Mouse (Mus musculus) neural tube, embryonic 11.5 days (tissue): ENCODE measurements around the gene Epha3. TPM values are rescaled to one million over a fixed set of nuclear protein-coding genes. Genes with fewer than 3 reads are reported as not detected.

ENCODE experiments used
- ATAC-seq: fragments of 200-750 bp; cut with Nextera tagmentation; 2 replicates; pipeline ENCODE4 v1.8.0; 2017; ENCODE audit warnings: moderate number of reproducible peaks, mild to moderate bottlenecking, moderate TSS enrichment, moderate library complexity; ENCODE audit not compliant: insufficient read depth, low FRiP score, low TSS enrichment
- DNase-seq: peaks from one replicate; pipeline ENCODE4 v3.0.0-alpha.2; 2015; ENCODE audit warnings: low spot score
- H3K27ac ChIP-seq: fragments of 300-500 bp; sonication (generic); 2 replicates; pipeline ENCODE4 v1.5.1; 2014; ENCODE audit warnings: low read depth, mild to moderate bottlenecking, low read length
- H3K27me3 ChIP-seq: fragments of 300-500 bp; sonication (generic); 2 replicates; pipeline ENCODE4 v1.6.1; 2014; ENCODE audit warnings: mild to moderate bottlenecking, low read length, mixed read lengths; ENCODE audit not compliant: control insufficient read depth, insufficient read depth
- H3K36me3 ChIP-seq: fragments of 300-500 bp; sonication (generic); 2 replicates; pipeline ENCODE4 v1.6.1; 2014; ENCODE audit warnings: mild to moderate bottlenecking, low read length, moderate library complexity, mixed read lengths; ENCODE audit not compliant: control insufficient read depth, insufficient read depth
- H3K4me1 ChIP-seq: fragments of 300-500 bp; sonication (generic); 2 replicates; pipeline ENCODE4 v1.6.1; 2014; ENCODE audit warnings: low read length, mixed read lengths; ENCODE audit not compliant: control insufficient read depth, insufficient read depth
- H3K4me2 ChIP-seq: fragments of 300-500 bp; sonication (generic); 2 replicates; pipeline ENCODE4 v1.6.1; 2014; ENCODE audit warnings: low read depth, mild to moderate bottlenecking, moderate library complexity
- H3K4me3 ChIP-seq: fragments of 300-500 bp; sonication (generic); 2 replicates; pipeline ENCODE4 v1.5.1; 2014; ENCODE audit warnings: low read depth, low read length
- H3K9ac ChIP-seq: fragments of 300-500 bp; sonication (generic); 2 replicates; pipeline ENCODE4 v1.6.1; 2014; ENCODE audit warnings: mild to moderate bottlenecking, low read length
- H3K9me3 ChIP-seq: fragments of 300-500 bp; sonication (generic); 2 replicates; pipeline ENCODE4 v1.6.1; 2016; ENCODE audit warnings: low read length; ENCODE audit not compliant: control insufficient read depth
- WGBS: fragments of 180-500 bp; shearing (Covaris S2); extraction: QIAGEN DNeasy Blood & Tissue Kit; methylation state at CpG from one replicate; pipeline ENCODE4 v1.1.7; 2014; 5-methylcytosine and 5-hydroxymethylcytosine counted together
- polyA plus RNA-seq: library from polyadenylated mRNA; unstranded; fragments of >200 nt; fragmentation: Nextera tagmentation; extraction: Ambion mirVana; gene quantifications from 2 replicates; pipeline ENCODE4 v1.2.1, GENCODE M21; 2014

The Epha3 gene
- polyA plus RNA-seq, 1 experiment from 2014 or later = 91.9 TPM

GRCm38 (mm10) chr16:63777811-63778210, 86.2 kb downstream of the Epha3 start:
- Histone ChIP-seq H3K9me3 (no peaks in the 10 kb centered on the region), H3K36me3 (no peaks in the 10 kb centered on the region), H3K9ac (no peak overlapping the region), H3K27me3 (no peaks in the 10 kb centered on the region), H3K27ac (no peak overlapping the region), H3K4me3 (no peak overlapping the region), H3K4me1 (no peaks in the 10 kb centered on the region), H3K4me2 (no peak overlapping the region)
- DNase-seq = no peak
- ATAC-seq = no peak
- WGBS = 57% methylated on average over 1 of the region's 1 CpGs

- WGBS = 86% methylated on average over 3 of the region's 3 CpGs
- Histone ChIP-seq H3K27me3 (no peaks in the 10 kb centered on the region), H3K36me3 (no peaks in the 10 kb centered on the region), H3K27ac (no peak overlapping the region), H3K4me3 (no peak overlapping the region), H3K9ac (no peak overlapping the region), H3K4me1 (no peaks in the 10 kb centered on the region), H3K9me3 (no peaks in the 10 kb centered on the region), H3K4me2 (no peak overlapping the region)
- no peak for ATAC-seq
- DNase-seq = no peak
Observed at GRCm38 (mm10) chr16:63772566-63772965, 91.4 kb downstream of the Epha3 start.

DNA sequence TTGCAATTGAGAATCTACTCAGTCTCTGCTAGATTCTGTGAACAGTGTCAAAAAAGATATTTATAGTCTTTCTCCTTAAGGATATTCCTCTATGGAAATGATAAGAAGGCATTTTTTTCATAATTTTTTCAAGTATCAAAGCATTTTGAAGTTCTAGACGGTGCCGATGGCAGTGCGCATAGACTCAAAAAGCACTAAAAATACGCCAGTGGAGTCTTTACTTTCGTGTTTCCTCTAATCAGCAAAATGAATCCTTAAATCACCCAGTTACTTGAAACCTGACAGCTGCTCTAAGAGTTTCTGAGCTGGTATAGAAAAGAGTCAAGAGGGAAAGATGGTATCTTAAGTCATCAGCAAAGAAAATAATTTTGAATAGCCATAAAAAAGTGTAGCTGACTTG, 96.4 kb downstream of the Epha3 start:
- Histone ChIP-seq H3K9ac (no peak overlapping the region), H3K27ac (no peak overlapping the region), H3K9me3 (no peaks in the 10 kb centered on the region), H3K4me2 (no peak overlapping the region), H3K36me3 (no peaks in the 10 kb centered on the region), H3K4me1 (no peaks in the 10 kb centered on the region), H3K27me3 (no peaks in the 10 kb centered on the region), H3K4me3 (no peak overlapping the region)
- DNase-seq (no peak), ATAC-seq (no peak)
- 85% methylated on average over 5 of the region's 5 CpGs for WGBS

- Histone ChIP-seq H3K4me2 (no peak overlapping the region), H3K36me3 (no peaks in the 10 kb centered on the region), H3K9me3 (no peaks in the 10 kb centered on the region), H3K27ac (no peak overlapping the region), H3K4me3 (no peak overlapping the region), H3K9ac (no peak overlapping the region), H3K27me3 (no peaks in the 10 kb centered on the region), H3K4me1 (peaks cover 7% of the 10 kb centered on the region; the same call in 1 of the 2 replicates)
- 46% methylated on average over 4 of the region's 4 CpGs for WGBS
- ATAC-seq (no peak), DNase-seq (no peak)
Observed at GRCm38 (mm10) chr16:63761177-63761576, 102.8 kb downstream of the Epha3 start.

DNA sequence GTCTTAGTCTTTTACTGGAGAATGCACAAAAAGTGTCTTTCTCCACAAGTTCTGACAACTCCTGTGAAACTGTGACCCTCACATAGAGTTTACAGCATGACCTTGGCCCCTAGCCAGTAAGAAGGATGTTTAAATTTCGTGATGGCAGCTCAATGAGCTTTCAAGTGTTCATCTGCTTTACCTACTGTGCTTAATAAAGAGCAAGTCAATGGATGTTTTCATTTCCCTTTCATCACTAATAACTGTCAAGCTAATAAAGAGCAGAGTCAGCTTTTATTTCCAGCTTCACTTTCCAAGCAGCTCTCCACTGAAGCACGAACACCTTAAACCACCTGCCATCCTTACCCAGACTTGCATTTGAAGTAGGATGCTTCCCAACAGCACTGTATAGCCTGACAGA, 103.9 kb downstream of the Epha3 start:
- Histone ChIP-seq H3K27ac (no peak overlapping the region), H3K9ac (no peak overlapping the region), H3K27me3 (no peaks in the 10 kb centered on the region), H3K4me2 (no peak overlapping the region), H3K4me1 (peaks cover 7% of the 10 kb centered on the region; the same call in 1 of the 2 replicates), H3K4me3 (no peak overlapping the region), H3K36me3 (no peaks in the 10 kb centered on the region), H3K9me3 (no peaks in the 10 kb centered on the region)
- 33% methylated on average over 2 of the region's 2 CpGs for WGBS
- no peak for DNase-seq
- ATAC-seq = no peak

- H3K9me3 ChIP-seq = no peaks in the 10 kb centered on the region
- H3K4me1 ChIP-seq = no peaks in the 10 kb centered on the region
- WGBS = under 1% methylated on average over 3 of the region's 3 CpGs
- ATAC-seq = peak; percentile 41; the same call in 1 of the 2 replicates
- no peak overlapping the region for H3K27ac ChIP-seq
- DNase-seq = peak; percentile 33
- no peaks in the 10 kb centered on the region for H3K27me3 ChIP-seq
- H3K4me2 ChIP-seq = no peak overlapping the region
- H3K36me3 ChIP-seq = no peaks in the 10 kb centered on the region
- no peak overlapping the region for H3K4me3 ChIP-seq
- H3K9ac ChIP-seq = no peak overlapping the region
Observed at GRCm38 (mm10) chr16:63753052-63753451, 110.9 kb downstream of the Epha3 start.

DNA sequence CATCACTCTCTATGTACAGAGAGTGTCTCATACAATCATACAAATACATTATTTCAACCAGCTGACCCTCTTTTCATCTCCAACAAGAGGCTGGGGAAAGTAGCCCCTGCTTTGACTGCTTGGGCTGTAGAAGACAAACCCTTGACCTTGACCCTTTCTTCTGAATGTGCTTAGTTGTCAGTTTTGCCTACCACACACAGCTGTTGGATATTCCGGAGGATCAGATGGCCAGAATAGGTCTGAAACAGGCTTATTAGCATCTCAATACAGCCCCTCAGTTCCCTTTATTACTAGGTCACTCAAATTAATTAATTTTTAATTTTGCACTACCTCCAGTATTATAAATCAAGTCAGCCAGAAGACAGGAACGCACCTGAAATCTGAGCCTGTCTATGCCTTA, 116.2 kb downstream of the Epha3 start:
- peak; percentile 48 for ATAC-seq

GRCm38 (mm10) chr16:63745465-63745864, 118.5 kb downstream of the Epha3 start:
- no peak for DNase-seq
- H3K9me3 ChIP-seq = no peaks in the 10 kb centered on the region
- H3K36me3 ChIP-seq = no peaks in the 10 kb centered on the region
- H3K27ac ChIP-seq = no peak overlapping the region
- peaks cover 2% of the 10 kb centered on the region; the same call in 1 of the 2 replicates for H3K4me1 ChIP-seq
- no peak overlapping the region for H3K4me3 ChIP-seq
- H3K27me3 ChIP-seq = no peaks in the 10 kb centered on the region
- no peak overlapping the region for H3K9ac ChIP-seq
- 47% methylated on average over 5 of the region's 5 CpGs for WGBS
- no peak overlapping the region for H3K4me2 ChIP-seq
- no peak for ATAC-seq

More for the DNA sequence above, 116.2 kb downstream of the Epha3 start:
- H3K27me3 ChIP-seq = no peaks in the 10 kb centered on the region
- 0 out of 2 replicates have a peak, but pooled peaks cover 2% of the 10 kb centered on the region for H3K4me1 ChIP-seq
- no peaks in the 10 kb centered on the region for H3K36me3 ChIP-seq
- H3K9me3 ChIP-seq = no peaks in the 10 kb centered on the region
- no peak overlapping the region for H3K4me3 ChIP-seq
- H3K4me2 ChIP-seq = no peak overlapping the region
- no peak overlapping the region for H3K9ac ChIP-seq
- DNase-seq = no peak
- no peak overlapping the region for H3K27ac ChIP-seq
- 30% methylated on average over 2 of the region's 2 CpGs for WGBS

- Histone ChIP-seq H3K9me3 (no peaks in the 10 kb centered on the region), H3K27me3 (no peaks in the 10 kb centered on the region), H3K4me1 (peaks cover 2% of the 10 kb centered on the region; the same call in 1 of the 2 replicates), H3K36me3 (no peaks in the 10 kb centered on the region), H3K4me3 (no peak overlapping the region), H3K27ac (no peak overlapping the region), H3K4me2 (no peak overlapping the region), H3K9ac (no peak overlapping the region)
- no peak for DNase-seq
- WGBS = 55% methylated on average over 9 of the region's 9 CpGs
- ATAC-seq = no peak
Observed at GRCm38 (mm10) chr16:63743208-63743854, 120.6 kb downstream of the Epha3 start.
